Mouse (Mus musculus): Measurements from ENCODE around the gene Lhpp. TPM values are rescaled to one million over a fixed set of nuclear protein-coding genes. Genes with fewer than 3 reads are reported as not detected.
A peak's percentile ranks its signal among the peaks of the same experiment; 100 is the strongest.

Lhpp gene
- total RNA-seq, 2 experiments from 2014 or later, result 15.5 to 16.3 TPM

- no peak for TF ChIP-seq CTCF (IDR thresholded peaks at IDR 0.05)
- no peak overlapping the region for H3K4me3 ChIP-seq
- no peak for DNase-seq (ENCODE audit: extremely low spot score in 1 of 2, low spot score in 2 of 2)
- intact Hi-C loops (cut with DNase I), result no loop called here
- no peak overlapping the region for H3K27ac ChIP-seq
Measured at GRCm38 (mm10) chr7:132689722-132690121, 79.3 kb downstream of the Lhpp start.

GRCm38 (mm10) chr7:132690716-132691472 is 80.5 kb downstream of the Lhpp start:
- intact Hi-C loops (cut with DNase I), result no loop called here
- Histone ChIP-seq H3K4me3 (no peak overlapping the region), H3K27ac (no peak overlapping the region)
- TF ChIP-seq CTCF (IDR thresholded peaks at IDR 0.05), result no peak
- no peak for DNase-seq (ENCODE audit: extremely low spot score in 1 of 2, low spot score in 2 of 2)

- no peak overlapping the region for H3K4me3 ChIP-seq
- no peak overlapping the region for H3K27ac ChIP-seq
- DNase-seq (ENCODE audit: extremely low spot score in 1 of 2, low spot score in 2 of 2), result peak in 1 of 2 experiments; percentile 55
- intact Hi-C loops (cut with DNase I), result no loop called here
- no peak for TF ChIP-seq CTCF (IDR thresholded peaks at IDR 0.05)
Measured at GRCm38 (mm10) chr7:132692719-132693118, 82.3 kb downstream of the Lhpp start.

- no peak overlapping the region for H3K4me3 ChIP-seq
- intact Hi-C loops (cut with DNase I), result no loop called here
- H3K27ac ChIP-seq, result no peak overlapping the region
- DNase-seq (ENCODE audit: extremely low spot score in 1 of 2, low spot score in 2 of 2), result no peak
- no peak for TF ChIP-seq CTCF (IDR thresholded peaks at IDR 0.05)
Measured at GRCm38 (mm10) chr7:132693561-132693960, 83.1 kb downstream of the Lhpp start.

- DNase-seq (ENCODE audit: extremely low spot score in 1 of 2, low spot score in 2 of 2), result no peak
- intact Hi-C loops (cut with DNase I), result no loop called here
- Histone ChIP-seq H3K4me3 (no peak overlapping the region), H3K27ac (no peak overlapping the region)
- TF ChIP-seq CTCF (IDR thresholded peaks at IDR 0.05), result no peak
Measured at GRCm38 (mm10) chr7:132697258-132697796, 86.9 kb downstream of the Lhpp start.

GRCm38 (mm10) chr7:132698737-132699136 is 88.3 kb downstream of the Lhpp start:
- H3K27ac ChIP-seq, result no peak overlapping the region
- no peak for TF ChIP-seq CTCF (IDR thresholded peaks at IDR 0.05)
- intact Hi-C loops (cut with DNase I), result no loop called here

GRCm38 (mm10) chr7:132699165-132699564 is 88.7 kb downstream of the Lhpp start:
- Histone ChIP-seq H3K27ac (no peak overlapping the region), H3K4me3 (no peak overlapping the region)
- intact Hi-C loops (cut with DNase I), result no loop called here
- TF ChIP-seq CTCF (IDR thresholded peaks at IDR 0.05), result no peak
- DNase-seq (ENCODE audit: extremely low spot score in 1 of 2, low spot score in 2 of 2), result no peak

More at GRCm38 (mm10) chr7:132698737-132699136, 88.3 kb downstream of the Lhpp start:
- H3K4me3 ChIP-seq, result no peak overlapping the region
- DNase-seq (ENCODE audit: extremely low spot score in 1 of 2, low spot score in 2 of 2), result no peak

GRCm38 (mm10) chr7:132699639-132700038 is 89.2 kb downstream of the Lhpp start:
- no peak for DNase-seq (ENCODE audit: extremely low spot score in 1 of 2, low spot score in 2 of 2)
- H3K4me3 ChIP-seq, result no peak overlapping the region
- intact Hi-C loops (cut with DNase I), result no loop called here
- no peak for TF ChIP-seq CTCF (IDR thresholded peaks at IDR 0.05)
- H3K27ac ChIP-seq, result no peak overlapping the region

GRCm38 (mm10) chr7:132700107-132700506 is 89.7 kb downstream of the Lhpp start:
- H3K27ac ChIP-seq, result no peak overlapping the region
- no peak overlapping the region for H3K4me3 ChIP-seq
- no peak for TF ChIP-seq CTCF (IDR thresholded peaks at IDR 0.05)
- no peak for DNase-seq (ENCODE audit: extremely low spot score in 1 of 2, low spot score in 2 of 2)
- intact Hi-C loops (cut with DNase I), result no loop called here

- Histone ChIP-seq H3K4me3 (no peak overlapping the region), H3K27ac (no peak overlapping the region)
- no peak for TF ChIP-seq CTCF (IDR thresholded peaks at IDR 0.05)
- no peak for DNase-seq (ENCODE audit: extremely low spot score in 1 of 2, low spot score in 2 of 2)
- intact Hi-C loops (cut with DNase I), result no loop called here
Measured at GRCm38 (mm10) chr7:132701412-132701811, 91.0 kb downstream of the Lhpp start.

GRCm38 (mm10) chr7:132702024-132702423 is 91.6 kb downstream of the Lhpp start:
- peak overlapping the region; percentile 47; the same call in 1 of the 2 replicates for H3K27ac ChIP-seq
- intact Hi-C loops (cut with DNase I), result no loop called here
- TF ChIP-seq CTCF (IDR thresholded peaks at IDR 0.05), result no peak
- H3K4me3 ChIP-seq, result no peak overlapping the region
- DNase-seq (ENCODE audit: extremely low spot score in 1 of 2, low spot score in 2 of 2), result no peak

GRCm38 (mm10) chr7:132702492-132703070 is 92.1 kb downstream of the Lhpp start:
- intact Hi-C loops (cut with DNase I), result no loop called here
- no peak for DNase-seq (ENCODE audit: extremely low spot score in 1 of 2, low spot score in 2 of 2)
- Histone ChIP-seq H3K4me3 (no peak overlapping the region), H3K27ac (peak overlapping the region; percentile 47; the same call in 1 of the 2 replicates)
- no peak for TF ChIP-seq CTCF (IDR thresholded peaks at IDR 0.05)

All from left cerebral cortex, adult 2 months (tissue).